Mouse (Mus musculus): ENCODE data around the gene Stard13.

- TF ChIP-seq CHD2 (IDR thresholded peaks at IDR 0.05; ENCODE audit: low read depth, low read length) (no peak), ZNF384 (IDR thresholded peaks at IDR 0.05; ENCODE audit: low read depth, low read length) (no peak)
Measured at GRCm38 (mm10) chr5:151246287-151246686, 12.7 kb upstream of the Stard13 start.

All from ES-E14 (cell line).